Mouse (Mus musculus) layer of hippocampus, adult 8-10 months (tissue): Measurements from ENCODE around the gene Ftsj3. TPM values are rescaled to one million over a fixed set of nuclear protein-coding genes. Genes with fewer than 3 reads are reported as not detected.
A peak's percentile ranks its signal among the peaks of the same experiment; 100 is the strongest.

Experiments used
- DNase-seq, 2 experiments: peaks; one replicate each; pipeline ENCODE4 v3.0.0; 2022; ENCODE audit warnings: low spot score in 2 of 2
- total RNA-seq, 4 experiments: library from RNA; stranded (reverse); gene quantifications; 2 replicates each; pipeline ENCODE4 v1.2.4; 2022

Gene Ftsj3
- 10 to 100 TPM; 28.9 to 33.3 (median 32.4) TPM for total RNA-seq

- DNase-seq, result peak; percentile 95 to 98
Observed at GRCm38 (mm10) chr11:106255685-106256451, at the start of gene Ftsj3, which contains the start of gene Psmc5. Gene Ftsj3, minus strand, starts transcription at chr11:106256079. Gene Psmc5, plus strand, starts transcription at chr11:106256154.

DNA sequence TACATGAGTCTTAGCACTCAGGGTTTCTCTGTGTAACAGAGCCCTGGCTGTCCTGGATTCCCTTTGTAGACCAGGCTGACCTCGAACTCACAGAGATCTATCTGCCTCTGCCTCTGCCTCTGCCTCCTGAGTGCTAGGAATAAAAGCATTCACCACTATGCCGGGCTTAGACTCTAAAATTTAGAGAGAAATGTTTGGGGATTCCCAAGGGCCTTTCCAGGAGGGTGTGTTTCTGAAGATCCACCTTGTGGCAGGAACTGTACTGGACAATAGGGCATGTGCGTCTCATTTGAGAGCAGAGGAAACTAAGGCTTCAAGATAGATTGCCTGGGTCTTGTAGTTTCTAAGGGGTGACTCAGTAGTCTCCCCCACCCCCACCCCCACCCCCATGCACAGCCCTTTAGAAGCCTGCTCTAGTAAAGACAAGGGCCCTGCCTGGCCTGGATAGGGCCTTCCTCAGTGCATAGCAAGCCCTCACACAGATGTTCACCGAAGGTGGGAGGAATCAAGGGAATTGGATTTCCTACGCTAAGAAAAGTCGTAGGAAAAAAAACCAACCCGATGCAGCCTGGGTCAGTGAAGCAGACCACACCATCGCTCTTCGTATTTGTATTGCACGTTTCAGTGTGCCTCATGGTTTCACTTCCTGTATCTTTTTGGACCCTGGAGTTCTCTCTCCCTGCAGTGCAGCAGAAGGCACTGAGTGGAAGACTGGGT, 49.6 kb upstream of the Ftsj3 start:
- no peak for DNase-seq

DNA sequence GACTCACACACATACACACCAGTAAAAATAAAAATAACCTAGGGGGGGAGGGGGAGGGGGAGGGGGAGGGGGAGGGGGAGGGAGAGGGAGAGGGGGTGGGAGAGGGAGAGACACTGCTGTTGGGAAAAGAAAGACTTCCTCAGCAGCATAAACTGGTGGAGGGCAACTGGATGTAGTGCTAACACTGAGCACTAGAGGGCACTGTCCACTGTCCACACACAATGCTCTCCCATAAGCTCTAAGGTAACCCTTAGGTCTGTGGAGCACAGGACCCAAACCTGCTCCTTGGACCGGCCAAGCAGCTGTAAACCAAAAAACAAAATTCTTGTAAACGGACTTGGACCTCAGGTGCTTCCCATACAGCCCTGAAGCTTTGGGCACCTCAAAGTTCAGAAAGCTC, 46.8 kb upstream of the Ftsj3 start:
- DNase-seq, result no peak

DNA sequence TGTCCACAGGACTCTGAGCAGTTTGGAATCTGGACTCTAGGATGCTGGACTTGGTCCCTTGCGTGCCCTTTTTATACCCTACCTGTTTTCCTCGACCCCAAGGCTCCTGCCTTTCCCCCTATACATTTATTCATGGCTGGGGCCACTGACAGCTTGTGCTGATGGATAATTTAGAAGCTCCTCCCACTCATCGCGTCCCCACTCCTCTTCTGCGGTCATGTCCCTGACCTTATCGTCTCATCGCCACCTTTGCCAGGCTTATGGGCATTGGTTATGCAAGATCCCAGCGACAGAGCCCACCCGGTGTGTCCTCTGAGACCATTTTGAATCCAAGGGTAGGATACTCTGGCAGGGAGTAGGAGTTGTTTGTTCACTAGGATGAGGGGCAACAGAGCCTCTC, 45.9 kb upstream of the Ftsj3 start, which contains the start of gene Gh:
Gene Gh, minus strand, starts transcription at position 101 of the 400 bp plus-strand sequence.
- no peak for DNase-seq

GRCm38 (mm10) chr11:106291861-106292260, 36.0 kb upstream of the Ftsj3 start:
- DNase-seq, result no peak

GRCm38 (mm10) chr11:106290376-106290775, 34.5 kb upstream of the Ftsj3 start:
- no peak for DNase-seq

- DNase-seq, result no peak
Observed at GRCm38 (mm10) chr11:106289369-106289768, 33.5 kb upstream of the Ftsj3 start.

DNA sequence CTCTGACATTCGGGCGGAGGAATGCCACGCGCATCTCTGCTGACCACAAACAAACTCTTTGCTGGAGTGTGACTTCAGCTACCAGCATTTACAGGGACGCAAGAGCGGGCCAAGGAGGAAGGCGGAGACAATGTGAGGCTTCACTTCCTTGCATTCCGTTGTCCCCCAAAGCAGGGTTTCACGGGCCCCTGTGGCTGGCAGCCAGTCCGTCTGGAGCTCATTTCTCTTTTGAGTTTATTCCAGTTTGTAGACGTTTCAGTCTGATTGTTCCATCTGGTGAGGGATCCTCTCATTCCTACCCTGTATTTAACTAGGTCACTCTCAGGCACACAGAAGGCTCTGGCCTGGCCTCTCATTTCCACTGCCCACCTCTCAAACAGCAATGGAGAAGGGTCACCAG, 31.1 kb upstream of the Ftsj3 start:
- no peak for DNase-seq

DNA sequence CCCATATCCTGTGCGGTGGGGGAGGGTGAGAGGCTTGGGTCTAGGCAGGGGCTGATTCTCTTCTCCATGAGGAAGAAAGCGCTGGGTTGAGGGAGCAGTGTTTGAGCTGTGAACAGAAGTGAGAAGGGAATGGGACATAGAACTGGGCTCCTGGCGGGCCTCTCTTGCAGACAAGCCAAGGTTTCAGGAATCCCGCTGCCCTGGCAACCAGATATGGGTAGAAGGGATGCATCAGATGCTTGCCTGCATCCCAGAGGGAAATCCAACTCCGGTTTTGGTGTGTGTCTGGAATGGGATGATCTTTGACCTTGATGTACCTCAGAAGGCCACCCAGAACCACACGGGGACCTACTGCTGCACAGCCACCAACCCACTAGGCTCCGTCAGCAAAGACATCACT, 30.3 kb upstream of the Ftsj3 start:
- DNase-seq, result no peak

- DNase-seq, result no peak
Observed at GRCm38 (mm10) chr11:106284126-106284525, 28.2 kb upstream of the Ftsj3 start.

DNA sequence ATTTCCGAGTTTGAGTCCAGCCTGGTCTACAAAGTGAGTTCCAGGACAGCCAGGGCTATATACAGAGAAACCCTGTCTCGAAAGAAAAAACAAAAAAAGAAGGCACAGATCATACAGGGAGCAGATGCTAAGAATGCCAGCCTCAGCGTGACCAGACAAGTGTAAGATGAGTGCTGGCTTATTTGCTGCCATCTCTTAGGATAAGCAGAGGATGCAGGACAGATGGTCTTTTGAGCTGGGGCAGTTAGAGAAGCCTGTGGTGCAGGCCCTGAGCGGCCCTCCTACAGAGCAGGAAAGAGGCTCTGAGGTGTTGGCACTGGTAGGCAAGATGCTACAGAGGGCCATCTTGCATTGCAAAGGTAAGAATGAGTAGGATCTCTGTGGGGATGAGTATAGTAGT, 27.5 kb upstream of the Ftsj3 start:
- DNase-seq, result no peak

GRCm38 (mm10) chr11:106282452-106282851, 26.6 kb upstream of the Ftsj3 start:
- no peak for DNase-seq

DNA sequence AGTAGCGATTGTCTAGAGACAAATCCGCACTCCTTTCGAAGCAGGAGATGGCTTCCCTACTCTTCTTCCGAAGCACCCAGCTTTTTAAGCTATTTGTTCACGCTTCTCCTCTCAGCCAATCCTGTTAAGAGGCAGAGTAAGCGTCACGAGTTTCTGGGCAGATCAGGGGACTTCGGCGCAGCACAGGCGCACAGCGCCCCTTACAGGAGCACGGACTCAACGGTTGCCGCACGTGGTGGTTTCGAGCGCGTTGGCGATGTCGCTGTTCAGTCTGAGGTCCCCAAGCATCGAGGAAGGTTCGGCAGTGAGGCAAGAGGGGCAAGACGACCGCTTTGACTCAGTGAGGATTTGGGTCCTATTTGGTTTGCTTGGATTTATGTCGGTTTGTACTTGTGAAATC, 20.6 kb upstream of the Ftsj3 start, which contains the start of gene Tcam1:
Gene Tcam1, plus strand, starts transcription at position 219 of the 400 bp plus-strand sequence.
- peak; percentile 88 to 96 for DNase-seq

DNA sequence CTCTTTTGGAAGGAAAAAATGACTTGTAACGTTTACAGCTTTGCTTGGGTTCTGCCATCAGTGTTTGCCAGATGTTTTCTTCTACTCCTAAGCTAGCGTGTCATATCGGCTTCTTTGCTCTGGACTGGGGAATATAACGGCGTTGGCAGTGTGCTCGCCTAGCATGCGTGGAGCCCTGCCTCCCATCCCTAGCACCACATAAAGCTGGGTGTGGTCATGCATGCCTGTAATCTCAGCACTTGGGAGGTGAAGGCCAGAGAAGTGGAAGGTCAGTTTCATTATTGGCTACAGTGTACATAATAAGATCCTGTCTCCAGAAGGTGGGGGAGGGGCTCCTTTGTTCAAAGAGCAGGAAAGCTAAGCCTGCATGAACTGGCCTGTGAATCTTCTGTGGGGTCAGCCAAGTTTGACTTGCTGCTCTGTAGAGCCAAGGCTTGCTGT, 19.1 kb upstream of the Ftsj3 start:
- DNase-seq, result no peak

GRCm38 (mm10) chr11:106274374-106274773, 18.5 kb upstream of the Ftsj3 start:
- DNase-seq, result no peak

DNA sequence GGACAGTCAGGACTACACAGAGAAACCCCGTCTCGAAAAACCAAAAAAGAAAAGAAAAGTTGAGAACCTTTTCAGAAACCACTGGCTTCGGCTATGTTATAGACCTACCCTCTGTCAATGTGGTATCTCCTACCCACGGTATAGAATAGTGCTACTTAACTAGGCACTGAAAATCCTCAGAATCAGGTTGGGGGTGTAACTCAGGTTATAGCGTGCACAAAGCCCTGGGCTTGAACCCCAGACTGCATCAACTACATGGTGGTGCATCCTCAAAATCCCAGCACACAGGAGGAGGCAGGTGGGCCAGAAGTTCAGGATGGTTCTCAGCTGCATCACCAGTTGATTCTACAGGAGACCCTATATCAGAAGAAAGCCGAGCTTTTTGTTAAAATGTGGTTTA, 17.9 kb upstream of the Ftsj3 start:
- DNase-seq, result no peak

DNA sequence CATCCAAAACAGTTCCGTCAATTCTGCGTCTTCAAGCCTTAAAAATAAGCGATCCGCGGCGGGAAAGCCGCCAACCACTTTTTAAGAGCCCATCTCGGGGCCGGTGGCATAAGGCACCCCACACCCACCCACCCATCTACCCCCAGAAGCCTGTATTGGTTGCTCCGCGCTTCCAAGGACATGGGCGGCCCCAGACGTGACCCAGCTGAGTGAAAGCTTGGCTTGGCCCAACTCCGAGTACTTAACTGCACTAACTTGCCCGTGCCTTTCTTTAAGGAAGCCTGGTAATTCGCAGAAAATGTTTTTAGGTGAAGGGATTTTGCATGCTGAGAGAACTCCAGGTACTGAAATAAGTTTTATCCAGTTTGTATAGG, 17.4 kb upstream of the Ftsj3 start:
- DNase-seq, result no peak

DNA sequence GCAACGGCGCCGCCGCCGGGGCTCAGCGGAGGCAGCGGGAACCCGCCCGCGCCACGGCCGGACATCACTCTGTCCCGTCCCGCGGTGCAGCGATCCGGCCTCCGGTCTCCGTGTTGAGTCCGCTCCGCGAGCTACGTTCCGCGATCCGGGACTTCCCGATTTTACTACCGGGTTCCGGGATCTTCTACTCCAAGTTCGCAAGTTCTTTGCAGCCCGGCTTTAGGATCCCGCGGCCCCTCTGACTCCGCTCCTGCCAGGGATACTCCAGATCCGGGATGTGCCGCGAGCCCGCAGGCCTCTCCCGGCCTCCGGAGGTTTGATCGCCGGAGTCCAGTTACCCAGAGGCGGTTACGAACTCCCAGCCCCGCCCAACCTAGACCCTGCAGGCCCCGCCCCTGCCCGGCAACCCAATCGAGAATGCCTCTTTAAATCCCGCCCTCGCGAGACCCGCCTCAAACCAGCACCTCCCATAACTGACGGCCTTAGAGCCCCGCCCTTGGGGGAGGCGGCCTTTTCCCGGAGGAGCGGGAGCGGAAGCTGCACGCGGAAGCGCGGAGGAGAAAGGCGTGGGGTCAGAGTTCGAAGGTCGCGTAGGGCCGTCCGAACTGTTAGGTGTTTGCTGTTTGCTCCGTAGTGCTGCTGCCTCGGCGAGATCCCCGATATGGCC, 16.9 kb upstream of the Ftsj3 start, which contains the start of gene Smarcd2:
Gene Smarcd2, minus strand, starts transcription at position 329 of the 667 bp plus-strand sequence.
- peak; percentile 99 for DNase-seq

DNA sequence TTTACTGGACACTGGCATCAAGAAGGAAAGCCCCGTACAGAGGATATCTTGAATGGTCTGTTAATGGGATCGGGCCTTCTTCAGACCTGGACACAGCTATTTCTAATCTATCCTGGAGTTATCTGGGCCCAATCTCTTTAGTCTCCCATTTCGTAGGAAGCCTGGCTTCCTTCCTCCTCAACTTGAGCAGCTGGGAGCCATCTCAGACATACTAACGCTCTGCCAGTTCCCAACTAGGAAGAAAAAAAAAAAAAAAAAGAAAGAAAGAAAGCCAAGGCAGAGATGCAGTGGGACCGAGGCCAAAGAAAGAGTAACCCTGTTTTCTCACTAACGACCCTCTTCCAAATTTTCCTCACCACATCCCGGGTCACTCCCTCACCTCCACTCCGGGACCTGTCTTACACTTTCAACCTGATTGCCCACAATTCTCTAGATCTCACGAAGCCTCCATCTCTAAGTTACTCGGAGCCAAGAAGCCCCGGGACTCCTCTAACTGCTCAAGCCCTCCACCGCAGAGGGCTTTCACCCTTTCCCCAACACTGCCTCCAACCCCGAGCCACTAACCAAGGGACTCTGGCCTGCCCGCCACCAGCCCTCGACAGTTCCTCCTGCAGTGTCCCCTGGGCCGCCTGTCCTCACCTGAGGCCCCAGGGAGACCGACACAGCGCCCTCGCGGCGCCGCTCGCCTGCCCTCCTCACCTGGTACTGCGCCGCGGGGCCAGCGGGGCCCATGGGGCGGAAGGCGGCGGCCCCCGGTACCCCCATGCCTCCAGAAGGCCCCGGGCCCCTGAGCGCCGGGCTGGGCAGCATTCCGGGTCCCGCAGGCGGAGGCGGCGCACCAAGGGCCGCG, 16.1 kb upstream of the Ftsj3 start:
- no peak for DNase-seq

DNA sequence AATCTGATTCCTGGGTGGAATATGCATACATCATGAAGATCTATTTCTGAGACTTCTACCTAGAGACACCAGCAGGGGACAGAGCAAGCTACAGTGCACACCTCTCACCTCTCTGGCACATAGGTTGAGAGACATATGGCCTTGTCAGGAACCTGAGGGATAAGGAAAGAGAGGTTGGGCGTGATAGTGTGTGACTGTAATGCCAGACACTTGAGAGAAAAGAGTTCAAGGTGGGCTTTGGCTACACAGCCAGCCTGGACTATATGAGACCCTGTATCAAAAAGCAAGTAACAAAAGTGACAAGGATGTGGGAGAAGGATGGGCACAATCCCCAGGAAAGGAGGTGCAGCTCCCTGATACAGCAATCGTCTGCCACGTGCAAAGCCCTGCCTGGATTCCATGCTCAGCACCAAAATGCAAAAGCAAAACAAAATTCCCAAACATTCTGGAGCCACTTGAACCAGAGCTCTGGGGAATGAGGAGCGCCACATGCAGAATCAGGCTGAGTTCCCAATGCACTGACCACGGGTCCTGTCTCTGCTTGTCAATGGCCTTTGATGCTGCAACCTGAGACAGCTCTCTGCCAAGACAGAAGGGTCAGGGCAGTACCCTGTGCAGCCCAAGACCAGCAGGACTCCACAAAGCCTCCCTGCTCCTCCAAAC, 15.4 kb upstream of the Ftsj3 start:
- DNase-seq, result no peak

GRCm38 (mm10) chr11:106269060-106269431, 13.2 kb upstream of the Ftsj3 start:
- no peak for DNase-seq
